9 mouse cellular contexts compared by ENCODE assay signal in genomic region chr9:58197781-58198701, GRCm38 (mm10). TPM values are rescaled to one million over a fixed set of nuclear protein-coding genes. Genes with fewer than 3 reads are reported as not detected.
DNase-seq lines count a peak whose midpoint lies in the region; ATAC-seq and TF ChIP-seq lines count a peak whose summit lies in the region.
"Had no signal": no experiment of that assay in that cellular context is flagged by ENCODE, and none has a peak within 500 bp of the region (broad histone marks: within the 10 kb centered on the region; RNA-seq: fewer than 3 reads in every experiment).

No protein-coding gene starts in this region.

- under 1% methylated on average over 58 of the region's 58 CpGs for WGBS in kidney, embryonic 14.5 days
- WGBS in liver, embryonic 14.5 days (ENCODE audit: insufficient replicate concordance): 2% methylated on average over 58 of the region's 58 CpGs

- no peak overlapping the region; the same call in 1 of the 2 replicates for H3K9ac ChIP-seq in kidney, embryonic 14.5 days (ENCODE audit: low read depth, low read length)
- H3K9ac ChIP-seq in liver, embryonic 14.5 days (replicated peaks): no peak overlapping the region

- H3K9me3 ChIP-seq in kidney, embryonic 14.5 days (ENCODE audit: control insufficient read depth, low read length): no peaks in the 10 kb centered on the region
- no peaks in the 10 kb centered on the region for H3K9me3 ChIP-seq in liver, embryonic 14.5 days (ENCODE audit: control insufficient read depth, low read length)

- H3K4me3 ChIP-seq in kidney, embryonic 14.5 days (ENCODE audit: low read length): peak overlapping the region; percentile 32
- H3K4me3 ChIP-seq in liver, embryonic 14.5 days (ENCODE audit: insufficient read depth in 1 of 2, low read depth in 2 of 2, low read length in 2 of 2): no peak overlapping the region

- no peaks in the 10 kb centered on the region for H3K36me3 ChIP-seq in kidney, embryonic 14.5 days (ENCODE audit: control insufficient read depth, insufficient read depth, low read length)
- no peaks in the 10 kb centered on the region for H3K36me3 ChIP-seq in liver, embryonic 14.5 days (replicated peaks; ENCODE audit: control insufficient read depth, insufficient read depth, low read depth)
- H3K36me3 ChIP-seq: G1E had no signal

- peak; percentile 81 for TF ChIP-seq CTCF in liver, embryonic 14.5 days (IDR thresholded peaks at IDR 0.05; ENCODE audit: low read depth)

- H3K4me2 ChIP-seq in kidney, embryonic 14.5 days (replicated peaks; ENCODE audit: low read depth, low read length): peak overlapping the region; percentile 46
- H3K4me2 ChIP-seq in liver, embryonic 14.5 days (ENCODE audit: low read depth): no peak overlapping the region

- H3K27ac ChIP-seq in kidney, embryonic 14.5 days (ENCODE audit: low read depth, low read length): no peak overlapping the region
- no peak overlapping the region for H3K27ac ChIP-seq in liver, embryonic 14.5 days

- DNase-seq in heart, adult 11 months: peak; percentile 94
- DNase-seq in heart, postnatal 25 days (ENCODE audit: low spot score): no peak
- DNase-seq in cerebellum, postnatal 14 days: peak; percentile 74 to 77
- peak; percentile 69 to 77 for DNase-seq in frontal cortex, postnatal 36 days (ENCODE audit: low spot score in 2 of 2)
- no peak for DNase-seq in liver, embryonic 14.5 days (ENCODE audit: low read depth in 3 of 3, low spot score in 3 of 3)
- DNase-seq in neural tube, embryonic 10.5 days (ENCODE audit: extremely low spot score, low spot score): peak; percentile 70
- peak; percentile 42 for DNase-seq in thymus, postnatal 14 days

- intact Hi-C loops in heart, postnatal 25 days (cut with DNase I): no loop called here

- peak; percentile 41; the same call in 1 of the 2 replicates for ATAC-seq in kidney, embryonic 14.5 days (ENCODE audit: low FRiP score, low TSS enrichment)
- ATAC-seq in liver, embryonic 14.5 days (ENCODE audit: insufficient read depth): no peak

- TF ChIP-seq EP300 in liver, embryonic 14.5 days (IDR thresholded peaks at IDR 0.05; ENCODE audit: low read depth): no peak

- peaks cover 40% of the 10 kb centered on the region for H3K4me1 ChIP-seq in kidney, embryonic 14.5 days (ENCODE audit: control insufficient read depth, insufficient read depth, low read length)
- H3K4me1 ChIP-seq in liver, embryonic 14.5 days (replicated peaks; ENCODE audit: control insufficient read depth in 2 of 2, insufficient read depth in 2 of 2, low read length in 1 of 2): no peaks in the 10 kb centered on the region

- H3K27me3 ChIP-seq in kidney, embryonic 14.5 days (ENCODE audit: control insufficient read depth, insufficient read depth, low read length): peaks cover 89% of the 10 kb centered on the region
- peaks cover 82% of the 10 kb centered on the region for H3K27me3 ChIP-seq in liver, embryonic 14.5 days (ENCODE audit: control insufficient read depth, insufficient read depth, low read length)

RNA-seq across cellular contexts. Expression of gene Islr, which starts 6.1 kb away (rescaled TPM):
- total RNA-seq in heart, postnatal 25 days (2021): 10 to 100 TPM; 31.4 to 33.0 TPM
- 47.4 and 48.6 TPM in 2 replicates for polyA plus RNA-seq in kidney, embryonic 14.5 days (2014; fragmentation: Nextera tagmentation; extraction: Ambion mirVana)
- 3.3 and 3.6 TPM in 2 replicates for polyA plus RNA-seq in liver, embryonic 14.5 days (2012; rRNA removed)
- polyA plus RNA-seq in liver, embryonic 14.5 days (2014; fragmentation: Nextera tagmentation; extraction: Ambion mirVana): 1.1 and 1.7 TPM in 2 replicates
- polyA plus RNA-seq: G1E had no signal

RNA-seq across cellular contexts. Expression of gene Islr2, which starts 6.1 kb away (rescaled TPM):
- total RNA-seq in heart, postnatal 25 days (2021): 1 to 10 TPM; 1.0 to 1.2 TPM
- 0.12 and 0.23 TPM in 2 replicates for polyA plus RNA-seq in kidney, embryonic 14.5 days (2014; fragmentation: Nextera tagmentation; extraction: Ambion mirVana)
- 0.03 and 0.35 TPM in 2 replicates for polyA plus RNA-seq in liver, embryonic 14.5 days (2012; rRNA removed)
- not detected in 2 replicates for polyA plus RNA-seq in liver, embryonic 14.5 days (2014; fragmentation: Nextera tagmentation; extraction: Ambion mirVana)

RNA-seq across cellular contexts. Expression of gene Pml, which starts 51.5 kb away (rescaled TPM):
- total RNA-seq in heart, postnatal 25 days (2021): 10 to 100 TPM in 1 of 2 experiments, 1 to 10 TPM in 1; 10.0 to 12.6 TPM
- polyA plus RNA-seq in kidney, embryonic 14.5 days (2014; fragmentation: Nextera tagmentation; extraction: Ambion mirVana): 13.5 and 25.0 TPM in 2 replicates
- polyA plus RNA-seq in liver, embryonic 14.5 days (2012; rRNA removed): 16.7 and 17.6 TPM in 2 replicates
- polyA plus RNA-seq in liver, embryonic 14.5 days (2014; fragmentation: Nextera tagmentation; extraction: Ambion mirVana): 17.1 and 19.3 TPM in 2 replicates

RNA-seq across cellular contexts. Expression of gene Stoml1, which starts 54.9 kb away (rescaled TPM):
- 10 to 100 TPM; 10.3 to 13.5 TPM for total RNA-seq in heart, postnatal 25 days (2021)
- 22.3 and 29.8 TPM in 2 replicates for polyA plus RNA-seq in kidney, embryonic 14.5 days (2014; fragmentation: Nextera tagmentation; extraction: Ambion mirVana)
- 4.1 and 4.8 TPM in 2 replicates for polyA plus RNA-seq in liver, embryonic 14.5 days (2012; rRNA removed)
- polyA plus RNA-seq in liver, embryonic 14.5 days (2014; fragmentation: Nextera tagmentation; extraction: Ambion mirVana): 2.5 and 3.8 TPM in 2 replicates

Comparison
In these comparisons a context has a peak if more than half of its experiments do, and no peak if none do; other contexts are left out.
1. DNase-seq: peak in heart, adult 11 months (single experiment), cerebellum, postnatal 14 days (2 of 2), frontal cortex, postnatal 36 days (2 of 2), neural tube, embryonic 10.5 days (single experiment) and thymus, postnatal 14 days (single experiment); none in heart, postnatal 25 days (single experiment) and liver, embryonic 14.5 days (0 of 3).
2. RNA of gene Islr, which starts 6.1 kb away (polyA plus RNA-seq): 47.4 to 48.6 TPM in kidney, embryonic 14.5 days; 1.1 to 3.6 TPM in liver, embryonic 14.5 days; every median in the first group is over 10 times any median in the second.